ENCODE assay signal across 1 mouse cellular context in genomic region chr1:171840450-171841023, GRCm38 (mm10).
TF ChIP-seq lines count a peak whose summit lies in the region.

No protein-coding gene starts in this region.

TF ChIP-seq in CH12.LX, 34 proteins besides CTCF, POLR2A, EP300 and RAD21 (continued from another document):
- TF ChIP-seq HCFC1 (IDR thresholded peaks at IDR 0.05; ENCODE audit: low read depth, low read length) (0 out of 2 replicates have a peak, but pooled peaks have one; percentile 23), SIN3A (IDR thresholded peaks at IDR 0.05; ENCODE audit: low read length) (peak; percentile 59), RCOR1 (conservative IDR thresholded peaks at IDR 0.05; ENCODE audit: low read depth, low read length) (peak; percentile 57; the same call in 1 of the 2 replicates)
